Mouse (Mus musculus): Measurements from ENCODE around the gene Hacd1.

Hacd1 gene

GRCm38 (mm10) chr2:14055566-14056331 is at the start of gene Hacd1:
TSS of gene Hacd1 (minus strand) at chr2:14056135.
- peak; percentile 84 to 88 for DNase-seq

GRCm38 (mm10) chr2:14103924-14104323 is 48.0 kb upstream of the Hacd1 start:
- DNase-seq = no peak

- DNase-seq = no peak
Measured at GRCm38 (mm10) chr2:14102603-14103002, 46.7 kb upstream of the Hacd1 start.

GRCm38 (mm10) chr2:14100533-14100932 is 44.6 kb upstream of the Hacd1 start:
- no peak for DNase-seq

GRCm38 (mm10) chr2:14078527-14078926 is 22.6 kb upstream of the Hacd1 start:
- DNase-seq = peak; percentile 74 to 79

GRCm38 (mm10) chr2:14074221-14074901 is 18.4 kb upstream of the Hacd1 start:
- no peak for DNase-seq

- peak; percentile 91 to 92 for DNase-seq
Measured at GRCm38 (mm10) chr2:14073362-14074220, 17.7 kb upstream of the Hacd1 start, which contains the start of gene Stam. TSS of gene Stam (plus strand) at chr2:14074098.

- DNase-seq = no peak
Measured at GRCm38 (mm10) chr2:14073008-14073361, 17.1 kb upstream of the Hacd1 start.

GRCm38 (mm10) chr2:14070466-14070865 is 14.5 kb upstream of the Hacd1 start:
- DNase-seq = no peak

- no peak for DNase-seq
Measured at GRCm38 (mm10) chr2:14069027-14069426, 13.1 kb upstream of the Hacd1 start.

GRCm38 (mm10) chr2:14065704-14066650 is 10.0 kb upstream of the Hacd1 start:
- DNase-seq = no peak

GRCm38 (mm10) chr2:14055168-14055565 is 768 bp downstream of the Hacd1 start:
- DNase-seq = no peak

- DNase-seq = no peak
Measured at GRCm38 (mm10) chr2:14054716-14055115, 1.2 kb downstream of the Hacd1 start.

GRCm38 (mm10) chr2:14054163-14054562 is 1.8 kb downstream of the Hacd1 start:
- DNase-seq = no peak

- DNase-seq = peak in 1 of 2 experiments; percentile 3
Measured at GRCm38 (mm10) chr2:14053618-14054017, 2.3 kb downstream of the Hacd1 start.

GRCm38 (mm10) chr2:14048808-14049207 is 7.1 kb downstream of the Hacd1 start:
- DNase-seq = no peak

- peak; percentile 52 to 57 for DNase-seq
Measured at GRCm38 (mm10) chr2:14048381-14048780, 7.6 kb downstream of the Hacd1 start.

GRCm38 (mm10) chr2:14043577-14044170 is 12.3 kb downstream of the Hacd1 start:
- DNase-seq = no peak

GRCm38 (mm10) chr2:14043011-14043410 is 12.9 kb downstream of the Hacd1 start:
- DNase-seq = no peak

- no peak for DNase-seq
Measured at GRCm38 (mm10) chr2:14041249-14041648, 14.7 kb downstream of the Hacd1 start.

GRCm38 (mm10) chr2:14019228-14019627 is 36.7 kb downstream of the Hacd1 start:
- DNase-seq = no peak

- DNase-seq = no peak
Measured at GRCm38 (mm10) chr2:14005121-14005520, 50.8 kb downstream of the Hacd1 start.
